Mouse (Mus musculus) embryonic fibroblast, embryonic 13.5 days (primary cell): ENCODE data around the gene Hdgfl2.
"Not testable (repeated sequence)": the region's sequence is repeated elsewhere in the genome, so short reads cannot be mapped to it uniquely, and the experiment has no call there.

Experiments used
- CTCF ChIP-seq: IDR thresholded peaks from 2 replicates; pipeline ENCODE4 v1.5.1; 2011; ENCODE audit warnings: mild to moderate bottlenecking, control low read depth, low read length, moderate library complexity, borderline replicate concordance; ENCODE audit not compliant: insufficient read depth
- POLR2A ChIP-seq: IDR thresholded peaks from 2 replicates; pipeline ENCODE4 v1.6.1; 2011; ENCODE audit warnings: low read depth, mild to moderate bottlenecking, control low read depth, low read length, moderate library complexity

DNA sequence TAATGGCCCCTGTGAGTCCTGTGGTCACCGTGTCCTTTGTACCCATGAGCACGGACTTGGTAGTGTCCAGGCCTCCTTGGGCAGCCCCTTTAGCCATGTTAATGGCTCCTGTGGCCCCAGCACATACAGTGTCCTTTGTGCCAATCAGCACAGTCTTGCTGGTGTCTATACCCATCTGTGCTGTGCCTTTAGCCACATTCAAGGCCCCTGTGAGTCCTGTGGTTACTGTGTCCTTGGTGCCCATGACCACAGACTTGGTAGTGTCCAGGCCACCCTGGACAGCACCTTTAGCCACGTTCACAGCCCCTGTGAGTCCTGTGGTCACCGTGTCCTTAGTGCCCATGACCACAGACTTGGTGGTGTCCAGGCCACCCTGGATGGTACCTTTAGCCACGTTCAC, 25.4 kb downstream of the Hdgfl2 start:
- not testable (repeated sequence) for TF ChIP-seq CTCF, POLR2A
